Mouse (Mus musculus): ENCODE measurements around the gene Epn3. TPM values are rescaled to one million over a fixed set of nuclear protein-coding genes. Genes with fewer than 3 reads are reported as not detected.

Gene Epn3
- polyA plus RNA-seq (2015; fragmentation: Illumina TruSeq; extraction: RNeasy Lipid Tissue Mini Kit (QIAGEN cat#74804); ENCODE audit: insufficient read depth, low read depth, low replicate concordance), result 3.0 TPM

DNA sequence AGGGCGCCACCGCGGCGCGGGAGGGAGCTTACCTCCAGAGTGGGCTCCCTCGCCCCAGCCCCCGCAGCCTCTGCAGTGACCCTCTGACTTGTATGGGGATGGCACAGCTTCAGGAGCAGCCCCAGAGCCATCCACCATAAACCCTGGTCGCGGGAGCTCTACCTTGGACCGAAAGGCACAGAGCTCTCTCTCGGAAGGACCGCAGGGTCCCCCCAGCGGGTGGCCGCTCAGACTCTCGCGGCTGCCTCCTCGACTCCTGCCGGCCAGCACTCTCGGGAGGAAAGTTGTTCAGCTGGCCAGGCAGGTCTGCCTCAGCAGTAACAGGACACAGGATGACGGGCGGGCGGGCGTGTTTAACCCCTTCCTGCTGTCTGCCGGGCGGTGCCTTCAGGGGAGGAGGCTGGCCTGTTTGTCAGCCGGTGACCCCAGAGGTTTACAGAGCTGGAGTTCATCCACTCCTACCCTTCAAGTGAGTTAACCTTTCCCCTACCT, at the start of gene Epn3:
Gene Epn3 (minus strand): TSS at position 314 of the 492 bp plus-strand sequence.

GRCm38 (mm10) chr11:94548888-94549690, 49.3 kb upstream of the Epn3 start, which contains the start of gene Rsad1:
Gene Rsad1 (minus strand): TSS chr11:94549255.

DNA sequence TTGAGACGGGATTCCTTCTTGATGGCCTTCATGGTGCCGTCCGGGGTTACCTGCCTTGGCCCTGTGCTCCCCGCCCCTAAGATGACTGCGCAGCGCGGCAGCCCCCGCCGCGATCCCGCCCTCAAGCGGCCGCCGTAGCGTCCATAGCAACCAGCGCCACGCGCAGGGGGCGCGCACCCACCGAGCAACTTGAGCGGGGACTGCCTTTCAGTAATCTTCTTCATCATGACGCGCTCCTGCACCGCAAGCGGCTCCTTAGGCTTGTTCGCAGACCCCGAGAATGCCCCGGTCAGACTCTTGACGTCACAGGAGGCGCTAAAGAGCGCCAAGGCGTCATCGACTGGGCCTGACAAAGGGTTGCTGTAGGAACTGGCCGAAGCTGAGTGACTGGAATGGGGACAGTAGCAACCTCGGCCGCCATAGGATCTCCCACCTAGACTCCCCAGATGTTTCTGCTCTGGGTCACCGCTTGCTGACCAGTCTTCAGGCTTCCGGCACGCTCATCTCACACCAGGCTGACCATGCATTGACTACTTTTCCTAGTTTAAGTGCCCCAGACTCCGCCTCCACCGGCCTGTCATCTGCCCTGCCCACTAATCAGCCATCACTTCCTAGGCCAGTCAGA, 21.6 kb upstream of the Epn3 start, which contains the start of gene Mycbpap:
Gene Mycbpap (minus strand): TSS at position 524 of the 625 bp plus-strand sequence.

DNA sequence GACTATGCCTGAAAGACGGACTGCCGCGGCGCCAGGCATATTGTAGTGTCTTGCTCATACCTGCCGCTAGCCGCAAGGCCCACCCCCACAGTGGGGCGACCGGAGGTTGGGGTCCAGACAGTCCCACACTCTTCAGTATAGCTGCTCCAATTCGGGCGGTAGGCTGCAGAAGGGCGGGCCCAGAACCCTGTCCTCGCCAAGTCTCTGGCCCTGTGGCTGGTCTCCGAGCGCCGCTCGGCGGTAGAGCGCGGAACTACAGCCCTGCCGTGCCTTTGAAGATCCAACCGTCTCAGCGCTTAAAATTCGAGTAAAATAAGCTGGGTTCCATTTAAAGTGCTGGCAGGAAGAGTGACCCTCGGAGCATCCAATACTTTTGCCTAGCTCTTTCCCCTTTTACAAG, 13.8 kb downstream of the Epn3 start, which contains the start of gene Spata20:
Gene Spata20 (minus strand): TSS at position 179 of the 400 bp plus-strand sequence.

GRCm38 (mm10) chr11:94473707-94474543, 25.8 kb downstream of the Epn3 start, which contains the start of gene Cacna1g:
Gene Cacna1g (minus strand): TSS chr11:94474198.

Other genes with a start within 250 kb of the Epn3 start
- not detected for gene Gm21885, start 218.1 kb downstream of the Epn3 start, polyA plus RNA-seq (2015; fragmentation: Illumina TruSeq; extraction: RNeasy Lipid Tissue Mini Kit (QIAGEN cat#74804); ENCODE audit: insufficient read depth, low read depth, low replicate concordance)
- gene Luc7l3, start 178.0 kb downstream of the Epn3 start, polyA plus RNA-seq (2015; fragmentation: Illumina TruSeq; extraction: RNeasy Lipid Tissue Mini Kit (QIAGEN cat#74804); ENCODE audit: insufficient read depth, low read depth, low replicate concordance), result 30.5 TPM
- 15.8 TPM for gene Ankrd40, start 172.0 kb downstream of the Epn3 start, polyA plus RNA-seq (2015; fragmentation: Illumina TruSeq; extraction: RNeasy Lipid Tissue Mini Kit (QIAGEN cat#74804); ENCODE audit: insufficient read depth, low read depth, low replicate concordance)
- 1.4 TPM for gene Abcc3, start 107.0 kb downstream of the Epn3 start, polyA plus RNA-seq (2015; fragmentation: Illumina TruSeq; extraction: RNeasy Lipid Tissue Mini Kit (QIAGEN cat#74804); ENCODE audit: insufficient read depth, low read depth, low replicate concordance)
- gene Cacna1g, start 25.8 kb downstream of the Epn3 start, polyA plus RNA-seq (2015; fragmentation: Illumina TruSeq; extraction: RNeasy Lipid Tissue Mini Kit (QIAGEN cat#74804); ENCODE audit: insufficient read depth, low read depth, low replicate concordance), result 6.2 TPM
- gene Spata20, start 13.8 kb downstream of the Epn3 start, polyA plus RNA-seq (2015; fragmentation: Illumina TruSeq; extraction: RNeasy Lipid Tissue Mini Kit (QIAGEN cat#74804); ENCODE audit: insufficient read depth, low read depth, low replicate concordance), result not detected
- gene Mycbpap, start 21.8 kb upstream of the Epn3 start, polyA plus RNA-seq (2015; fragmentation: Illumina TruSeq; extraction: RNeasy Lipid Tissue Mini Kit (QIAGEN cat#74804); ENCODE audit: insufficient read depth, low read depth, low replicate concordance), result 2.4 TPM
- gene Rsad1, start 49.3 kb upstream of the Epn3 start, polyA plus RNA-seq (2015; fragmentation: Illumina TruSeq; extraction: RNeasy Lipid Tissue Mini Kit (QIAGEN cat#74804); ENCODE audit: insufficient read depth, low read depth, low replicate concordance), result 1.8 TPM
- not detected for gene Chad, start 65.1 kb upstream of the Epn3 start, polyA plus RNA-seq (2015; fragmentation: Illumina TruSeq; extraction: RNeasy Lipid Tissue Mini Kit (QIAGEN cat#74804); ENCODE audit: insufficient read depth, low read depth, low replicate concordance)
- 6.7 TPM for gene Acsf2, start 101.9 kb upstream of the Epn3 start, polyA plus RNA-seq (2015; fragmentation: Illumina TruSeq; extraction: RNeasy Lipid Tissue Mini Kit (QIAGEN cat#74804); ENCODE audit: insufficient read depth, low read depth, low replicate concordance)
- gene Lrrc59, start 129.8 kb upstream of the Epn3 start, polyA plus RNA-seq (2015; fragmentation: Illumina TruSeq; extraction: RNeasy Lipid Tissue Mini Kit (QIAGEN cat#74804); ENCODE audit: insufficient read depth, low read depth, low replicate concordance), result 25.5 TPM
- gene Mrpl27, start 153.8 kb upstream of the Epn3 start, polyA plus RNA-seq (2015; fragmentation: Illumina TruSeq; extraction: RNeasy Lipid Tissue Mini Kit (QIAGEN cat#74804); ENCODE audit: insufficient read depth, low read depth, low replicate concordance), result 13.3 TPM
- not detected for gene Eme1, start 154.0 kb upstream of the Epn3 start, polyA plus RNA-seq (2015; fragmentation: Illumina TruSeq; extraction: RNeasy Lipid Tissue Mini Kit (QIAGEN cat#74804); ENCODE audit: insufficient read depth, low read depth, low replicate concordance)
- gene Xylt2, start 177.5 kb upstream of the Epn3 start, polyA plus RNA-seq (2015; fragmentation: Illumina TruSeq; extraction: RNeasy Lipid Tissue Mini Kit (QIAGEN cat#74804); ENCODE audit: insufficient read depth, low read depth, low replicate concordance), result 5.4 TPM
- gene Gm11541, start 204.5 kb upstream of the Epn3 start, polyA plus RNA-seq (2015; fragmentation: Illumina TruSeq; extraction: RNeasy Lipid Tissue Mini Kit (QIAGEN cat#74804); ENCODE audit: insufficient read depth, low read depth, low replicate concordance), result not detected
- not detected for gene Cdc34b, start 241.8 kb upstream of the Epn3 start, polyA plus RNA-seq (2015; fragmentation: Illumina TruSeq; extraction: RNeasy Lipid Tissue Mini Kit (QIAGEN cat#74804); ENCODE audit: insufficient read depth, low read depth, low replicate concordance)